Mouse (Mus musculus) ES-E14 (cell line): ENCODE data around the gene Serpind1. TPM values are rescaled to one million over a fixed set of nuclear protein-coding genes. Genes with fewer than 3 reads are reported as not detected.

Experiments used
- DNase-seq: peaks from one replicate; pipeline ENCODE4 v3.0.0-alpha.2; 2013; ENCODE audit warnings: low read depth, low spot score
- H3K27ac ChIP-seq: 2 replicates; pipeline ENCODE4 v1.5.1; 2012; ENCODE audit warnings: low read depth, mild to moderate bottlenecking, low read length, moderate library complexity, mixed read lengths; ENCODE audit not compliant: poor library complexity, insufficient read depth, severe bottlenecking
- H3K36me3 ChIP-seq: 2 replicates; pipeline ENCODE4 v1.6.1; 2012; ENCODE audit warnings: mild to moderate bottlenecking, low read length, moderate library complexity, mixed read lengths; ENCODE audit not compliant: control insufficient read depth, poor library complexity, insufficient read depth, severe bottlenecking
- H3K4me1 ChIP-seq, 2 experiments: fragments of 150-350 bp in 1 of 2; sonication (generic) in 1 of 2; 2 replicates each; pipeline ENCODE4 v1.6.1; 2012; ENCODE audit warnings: low read length in 2 of 2, mild to moderate bottlenecking in 1 of 2, mixed read lengths in 1 of 2; ENCODE audit not compliant: control insufficient read depth in 2 of 2, insufficient read depth in 2 of 2, poor library complexity in 1 of 2
- H3K4me3 ChIP-seq, 2 experiments: fragments of 150-350 bp in 1 of 2; sonication (generic) in 1 of 2; 2 replicates each; pipeline ENCODE4 v1.5.1; 2012; ENCODE audit warnings: low read length in 2 of 2, low read depth in 1 of 2, mild to moderate bottlenecking in 1 of 2, mixed read lengths in 1 of 2; ENCODE audit not compliant: insufficient read depth in 1 of 2, poor library complexity in 1 of 2, severe bottlenecking in 1 of 2
- H3K9ac ChIP-seq: 2 replicates; pipeline ENCODE4 v1.6.1; 2012; ENCODE audit warnings: low read depth, mild to moderate bottlenecking, low read length, mixed read lengths; ENCODE audit not compliant: poor library complexity, insufficient read depth, severe bottlenecking
- H3K9me3 ChIP-seq: fragments of 150-350 bp; sonication (generic); 2 replicates; pipeline ENCODE4 v1.6.1; 2012; ENCODE audit warnings: low read depth, mild to moderate bottlenecking, low read length; ENCODE audit not compliant: control insufficient read depth, insufficient read depth
- CHD2 ChIP-seq: IDR thresholded peaks from 2 replicates; pipeline ENCODE4 v1.6.1; 2014; ENCODE audit warnings: mild to moderate bottlenecking, low read depth, low read length, inconsistent platforms
- HCFC1 ChIP-seq: IDR thresholded peaks from 2 replicates; pipeline ENCODE4 v1.6.1; 2012; ENCODE audit warnings: low read length, inconsistent platforms, borderline replicate concordance; ENCODE audit not compliant: insufficient read depth
- MAFK ChIP-seq: IDR thresholded peaks from 2 replicates; pipeline ENCODE4 v1.6.1; 2014; ENCODE audit warnings: mild to moderate bottlenecking, low read depth, low read length, inconsistent platforms; ENCODE audit not compliant: insufficient read depth
- ZC3H11A ChIP-seq: IDR thresholded peaks from 2 replicates; pipeline ENCODE4 v1.6.1; 2012; ENCODE audit warnings: low read depth, mild to moderate bottlenecking, inconsistent platforms, low read length, borderline replicate concordance
- ZNF384 ChIP-seq: IDR thresholded peaks from 2 replicates; pipeline ENCODE4 v1.6.1; 2012; ENCODE audit warnings: low read depth, low read length, inconsistent platforms
- in situ Hi-C, 2 experiments: fragments of 600-800 bp; cut with MboI; formaldehyde crosslinking; loops; one replicate each; pipeline ENCODE4 v1.15.1; 2025; ENCODE audit warnings: low sequenced_read_pairs in 2 of 2, inconsistent platforms in 1 of 2; ENCODE audit not compliant: unreplicated experiment in 2 of 2
- total RNA-seq: library from RNA; depleted of rRNA; stranded (reverse); fragments of 300-350 nt; gene quantifications from 2 replicates; pipeline ENCODE4 v1.2.3, GENCODE M21; 2012

The Serpind1 gene
- total RNA-seq, 1 experiment, result 0.09 TPM

GRCm38 (mm10) chr16:17329848-17330570 lies 1.2 kb upstream of the Serpind1 start:
- no peak overlapping the region for H3K9ac ChIP-seq
- in situ Hi-C loops, result no loop called here
- H3K36me3 ChIP-seq, result 0 out of 2 replicates have a peak, but pooled peaks cover 3% of the 10 kb centered on the region
- no peak for DNase-seq
- H3K4me1 ChIP-seq, result no peaks in the 10 kb centered on the region
- no peak for TF ChIP-seq MAFK
- no peak overlapping the region for H3K4me3 ChIP-seq
- no peak overlapping the region for H3K27ac ChIP-seq
- no peaks in the 10 kb centered on the region for H3K9me3 ChIP-seq

- Histone ChIP-seq H3K4me1 (no peaks in the 10 kb centered on the region), H3K9ac (no peak overlapping the region), H3K36me3 (peaks cover 5% of the 10 kb centered on the region; the same call in 1 of the 2 replicates), H3K27ac (no peak overlapping the region), H3K4me3 (no peak overlapping the region), H3K9me3 (no peaks in the 10 kb centered on the region)
- in situ Hi-C loops, result no loop called here
- TF ChIP-seq ZNF384, result no peak
- TF ChIP-seq MAFK, result no peak
- TF ChIP-seq CHD2, result no peak
- TF ChIP-seq ZC3H11A, result no peak
- TF ChIP-seq HCFC1, result no peak
- no peak for DNase-seq
These were observed 684 bp downstream of the Serpind1 start for GRCm38 (mm10) chr16:17331855-17332254.

GRCm38 (mm10) chr16:17334574-17334973 lies 3.4 kb downstream of the Serpind1 start:
- Histone ChIP-seq H3K36me3 (peaks cover 5% of the 10 kb centered on the region; the same call in 1 of the 2 replicates), H3K9ac (no peak overlapping the region), H3K4me3 (no peak overlapping the region), H3K9me3 (no peaks in the 10 kb centered on the region), H3K27ac (no peak overlapping the region), H3K4me1 (no peaks in the 10 kb centered on the region)
- in situ Hi-C loops, result no loop called here
- TF ChIP-seq CHD2 (no peak), ZNF384 (no peak), HCFC1 (no peak), MAFK (no peak), ZC3H11A (no peak)
- DNase-seq, result no peak

GRCm38 (mm10) chr16:17336089-17336488 lies 4.9 kb downstream of the Serpind1 start:
- no peak for DNase-seq
- Histone ChIP-seq H3K27ac (no peak overlapping the region), H3K4me1 (no peaks in the 10 kb centered on the region), H3K9ac (no peak overlapping the region), H3K4me3 (no peak overlapping the region), H3K36me3 (peaks cover 5% of the 10 kb centered on the region; the same call in 1 of the 2 replicates), H3K9me3 (no peaks in the 10 kb centered on the region)
- TF ChIP-seq CHD2 (no peak), HCFC1 (no peak), ZNF384 (no peak), MAFK (no peak), ZC3H11A (no peak)
- in situ Hi-C loops, result no loop called here

GRCm38 (mm10) chr16:17339701-17340100 lies 8.5 kb downstream of the Serpind1 start:
- H3K27ac ChIP-seq, result no peak overlapping the region
- in situ Hi-C loops, result no loop called here

More at GRCm38 (mm10) chr16:17339701-17340100, 8.5 kb downstream of the Serpind1 start:
- Histone ChIP-seq H3K4me1 (no peaks in the 10 kb centered on the region), H3K36me3 (peaks cover 5% of the 10 kb centered on the region; the same call in 1 of the 2 replicates), H3K4me3 (no peak overlapping the region), H3K9me3 (no peaks in the 10 kb centered on the region), H3K9ac (no peak overlapping the region)
- TF ChIP-seq HCFC1 (no peak), ZNF384 (no peak), ZC3H11A (no peak), CHD2 (no peak), MAFK (no peak)
- no peak for DNase-seq
